Mouse (Mus musculus): Measurements from ENCODE around the gene Olfr935.
A peak's percentile ranks its signal among the peaks of the same experiment; 100 is the strongest.

Olfr935 gene

GRCm38 (mm10) chr9:38999583-38999982 lies at the start of gene Olfr935:
Olfr935 (minus strand) TSS chr9:38999683.
- DNase-seq (ENCODE audit: low spot score), result no peak

- no peak for DNase-seq (ENCODE audit: low spot score)
Observed at GRCm38 (mm10) chr9:39023277-39023676, 23.8 kb upstream of the Olfr935 start, which contains the start of gene Olfr146. Olfr146 (minus strand) TSS chr9:39023377.

GRCm38 (mm10) chr9:38988215-38988614 lies 11.3 kb downstream of the Olfr935 start, which contains the start of gene Olfr934:
Olfr934 (minus strand) TSS chr9:38988315.
- no peak for DNase-seq (ENCODE audit: low spot score)

GRCm38 (mm10) chr9:38972013-38972412 lies 27.5 kb downstream of the Olfr935 start, which contains the start of gene Olfr933:
Olfr933 (plus strand) TSS chr9:38972313.
- DNase-seq (ENCODE audit: low spot score), result no peak

GRCm38 (mm10) chr9:38954124-38954416 lies 45.4 kb downstream of the Olfr935 start:
- DNase-seq (ENCODE audit: low spot score), result no peak

- DNase-seq (ENCODE audit: low spot score), result peak; percentile 17
Observed at GRCm38 (mm10) chr9:38953401-38954123, 45.9 kb downstream of the Olfr935 start.

Measured in left cerebral cortex, adult 11 months (tissue).